8 mouse cellular contexts compared by ENCODE assay signal in the genomic region with DNA sequence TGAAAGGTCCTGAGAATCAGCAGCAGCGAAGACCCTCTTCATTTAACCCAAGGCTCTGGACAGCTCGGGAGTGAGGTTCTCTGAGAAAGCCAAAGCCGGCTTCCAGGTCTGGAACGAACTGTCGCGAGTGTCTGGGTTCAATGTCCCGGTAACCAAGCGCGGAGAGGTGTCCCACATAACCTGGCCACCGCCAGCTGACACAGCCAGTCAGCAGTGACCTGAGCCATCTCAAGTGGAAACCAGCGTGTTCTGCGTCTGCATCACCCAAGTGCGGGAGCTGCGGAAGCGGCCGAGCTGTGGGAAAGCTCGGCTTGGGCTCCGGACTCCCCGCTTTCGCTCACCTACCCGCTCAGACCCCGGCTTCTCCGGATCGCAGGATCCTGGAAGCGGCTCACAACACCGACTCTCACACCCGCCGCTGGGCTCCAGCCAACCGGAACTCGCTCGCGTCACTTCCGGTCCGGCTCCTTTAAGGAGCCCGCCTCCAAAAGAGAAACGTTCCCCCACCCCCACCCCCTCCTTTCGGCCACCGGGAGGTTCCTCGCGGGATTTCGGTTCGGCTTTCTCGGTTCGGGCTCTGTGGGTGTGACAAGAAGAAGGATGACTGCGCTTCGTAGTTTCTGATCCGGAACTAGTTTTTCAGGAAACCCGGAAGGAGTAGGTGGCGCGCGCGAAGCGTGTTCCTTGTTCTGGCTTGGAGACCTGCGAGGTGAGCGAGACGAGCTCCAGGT. TPM values are rescaled to one million over a fixed set of nuclear protein-coding genes. Genes with fewer than 3 reads are reported as not detected.
A peak's percentile ranks its signal among the peaks of the same experiment; 100 is the strongest.
DNase-seq lines count a peak whose midpoint lies in the region; ATAC-seq lines count a peak whose summit lies in the region.

A gene (minus strand): TSS at position 442 of the 731 bp plus-strand sequence.
A gene (plus strand): TSS at position 591 of the 731 bp plus-strand sequence.

- peak within 1 kb of the TSS; percentile 93 for H3K4me2 ChIP-seq in intestine, embryonic 14.5 days (ENCODE audit: low read length)

- peak within 1 kb of the TSS; percentile 81 for H3K9ac ChIP-seq in intestine, embryonic 14.5 days (ENCODE audit: low read length)

- under 1% methylated on average over 56 of the region's 56 CpGs for WGBS in intestine, embryonic 14.5 days

- peak; percentile 92 to 93 for DNase-seq in adrenal gland, adult 18-20 months (ENCODE audit: low spot score in 2 of 2)
- DNase-seq in embryo, embryonic 11 days = peak; percentile 98
- peak; percentile 91 for DNase-seq in gastrocnemius, postnatal 25 days
- peak; percentile 98 for DNase-seq in intestine, embryonic 14.5 days (ENCODE audit: low spot score)
- DNase-seq in left cerebral cortex, postnatal 14 days (ENCODE audit: low spot score in 2 of 2) = peak; percentile 93 to 97
- DNase-seq in mesoderm, embryonic 11.5 days (ENCODE audit: low read depth, low spot score) = peak; percentile 97
- DNase-seq in right cerebral cortex, postnatal 36 days (ENCODE audit: low spot score in 2 of 2) = peak; percentile 86 to 91
- peak; percentile 97 for DNase-seq in yolk sac, embryonic 10.5 days (ENCODE audit: low spot score)

- peak; percentile 95 for ATAC-seq in intestine, embryonic 14.5 days (replicated peaks; ENCODE audit: low FRiP score, low TSS enrichment, low read depth)

- intact Hi-C loops in left cerebral cortex, postnatal 14 days (cut with DNase I) = no loop called here

- peak within 1 kb of the TSS; percentile 77 for H3K4me3 ChIP-seq in intestine, embryonic 14.5 days (ENCODE audit: low read depth, low read length)

- peaks cover 16% of the 10 kb centered on the region for H3K36me3 ChIP-seq in intestine, embryonic 14.5 days (ENCODE audit: control insufficient read depth, insufficient read depth, low read length)

- H3K4me1 ChIP-seq in intestine, embryonic 14.5 days (replicated peaks; ENCODE audit: control insufficient read depth, insufficient read depth, low read length) = peaks cover 22% of the 10 kb centered on the region

- H3K9me3 ChIP-seq in intestine, embryonic 14.5 days (ENCODE audit: control insufficient read depth, low read length) = no peaks in the 10 kb centered on the region

- H3K27me3 ChIP-seq in intestine, embryonic 14.5 days (replicated peaks; ENCODE audit: control insufficient read depth, insufficient read depth, low read length) = no peaks in the 10 kb centered on the region

- H3K27ac ChIP-seq in intestine, embryonic 14.5 days (ENCODE audit: low read depth) = peak within 1 kb of the TSS; percentile 85

RNA-seq across cellular contexts. Expression of the first gene that starts in this region (rescaled TPM):
- 100 to 1,000 TPM; 106 to 139 TPM for total RNA-seq in adrenal gland, adult 18-20 months (2021)
- 10 to 100 TPM; 83.0 to 89.8 TPM for total RNA-seq in gastrocnemius, postnatal 25 days (2021)
- 133 and 140 TPM in 2 replicates for polyA plus RNA-seq in intestine, embryonic 14.5 days (2014; fragmentation: Nextera tagmentation; extraction: Ambion mirVana)
- 100 to 1,000 TPM; 194 TPM for total RNA-seq in left cerebral cortex, postnatal 14 days (2021)

RNA-seq across cellular contexts. Expression of the second gene that starts in this region (rescaled TPM):
- 10 to 100 TPM; 12.4 to 12.7 TPM for total RNA-seq in adrenal gland, adult 18-20 months (2021)
- total RNA-seq in gastrocnemius, postnatal 25 days (2021) = 1 to 10 TPM; 5.1 to 5.3 TPM
- polyA plus RNA-seq in intestine, embryonic 14.5 days (2014; fragmentation: Nextera tagmentation; extraction: Ambion mirVana) = 35.4 and 39.2 TPM in 2 replicates
- 10 to 100 TPM in 1 of 2 experiments, 1 to 10 TPM in 1; 8.1 to 10.2 TPM for total RNA-seq in left cerebral cortex, postnatal 14 days (2021)

Comparison
In these comparisons a context has a peak if more than half of its experiments do, and no peak if none do; other contexts are left out.
1. Peak in every context shown above with its lines: DNase-seq, ATAC-seq, H3K4me3 ChIP-seq and H3K27ac ChIP-seq.